Mouse (Mus musculus): Measurements from ENCODE around the gene Fnd3c2.

GRCm38 (mm10) chrX:106187737-106188136 lies 67.4 kb downstream of the Fnd3c2 start:
- TF ChIP-seq POLR2A (IDR thresholded peaks at IDR 0.05; ENCODE audit: low read depth, low read length) (no peak), CTCF (IDR thresholded peaks at IDR 0.05; ENCODE audit: extremely low read depth, insufficient read depth, insufficient read length, insufficient replicate concordance) (no peak)
